Mouse (Mus musculus) urinary bladder, postnatal 4 days (tissue): Measurements from ENCODE around the gene Tjp2.
"Not testable (repeated sequence)": the region's sequence is repeated elsewhere in the genome, so short reads cannot be mapped to it uniquely, and the experiment has no call there.

Experiments used
- DNase-seq, 2 experiments: peaks; one replicate each; pipeline ENCODE4 v3.0.0; 2021 to 2022; ENCODE audit warnings: low spot score in 2 of 2

Gene Tjp2

GRCm38 (mm10) chr19:24224500-24225304 lies at the start of gene Tjp2:
Tjp2 (minus strand) TSS chr19:24225030.
- DNase-seq: peak; percentile 61 to 69

GRCm38 (mm10) chr19:24274281-24274680 lies 49.5 kb upstream of the Tjp2 start:
- DNase-seq: no peak

GRCm38 (mm10) chr19:24271746-24272426 lies 47.1 kb upstream of the Tjp2 start:
- DNase-seq: peak; percentile 74 to 81

- no peak for DNase-seq
Observed at GRCm38 (mm10) chr19:24271326-24271725, 46.5 kb upstream of the Tjp2 start.

- no peak for DNase-seq
Observed at GRCm38 (mm10) chr19:24268531-24268930, 43.7 kb upstream of the Tjp2 start.

- no peak for DNase-seq
Observed at GRCm38 (mm10) chr19:24266046-24266830, 41.4 kb upstream of the Tjp2 start.

GRCm38 (mm10) chr19:24264991-24265390 lies 40.2 kb upstream of the Tjp2 start:
- DNase-seq: peak; percentile 53 to 85

- DNase-seq: no peak
Observed at GRCm38 (mm10) chr19:24262736-24263135, 37.9 kb upstream of the Tjp2 start.

- no peak for DNase-seq
Observed at GRCm38 (mm10) chr19:24259390-24260351, 34.8 kb upstream of the Tjp2 start.

- DNase-seq: no peak
Observed at GRCm38 (mm10) chr19:24258368-24258767, 33.5 kb upstream of the Tjp2 start.

- no peak for DNase-seq
Observed at GRCm38 (mm10) chr19:24257962-24258361, 33.1 kb upstream of the Tjp2 start.

- no peak for DNase-seq
Observed at GRCm38 (mm10) chr19:24253657-24254260, 28.9 kb upstream of the Tjp2 start.

- DNase-seq: no peak
Observed at GRCm38 (mm10) chr19:24251869-24252268, 27.0 kb upstream of the Tjp2 start.

- no peak for DNase-seq
Observed at GRCm38 (mm10) chr19:24243340-24243739, 18.5 kb upstream of the Tjp2 start.

GRCm38 (mm10) chr19:24241799-24242546 lies 17.1 kb upstream of the Tjp2 start:
- DNase-seq: no peak

- no peak for DNase-seq
Observed at GRCm38 (mm10) chr19:24241271-24241670, 16.4 kb upstream of the Tjp2 start.

GRCm38 (mm10) chr19:24238011-24238410 lies 13.2 kb upstream of the Tjp2 start:
- DNase-seq: no peak

GRCm38 (mm10) chr19:24232356-24232755 lies 7.5 kb upstream of the Tjp2 start:
- not testable (repeated sequence) for DNase-seq

GRCm38 (mm10) chr19:24225305-24225696 lies 471 bp upstream of the Tjp2 start:
- peak; percentile 51 to 64 for DNase-seq

- no peak for DNase-seq
Observed at GRCm38 (mm10) chr19:24223851-24224251, 979 bp downstream of the Tjp2 start.
